Mouse (Mus musculus) CH12.LX (cell line): ENCODE data around the gene Lmnb2.
A peak's percentile ranks its signal among the peaks of the same experiment; 100 is the strongest.

Experiments used
- CTCF ChIP-seq, 2 experiments: IDR thresholded peaks in 1 of 2; conservative IDR thresholded peaks in 1 of 2; 2 replicates each; pipeline ENCODE4 v1.5.1; 2011 to 2012; ENCODE audit warnings: low read depth in 2 of 2, low read length in 2 of 2, improper control_type of control experiment in 1 of 2, inconsistent platforms in 1 of 2, mild to moderate bottlenecking in 1 of 2, moderate library complexity in 1 of 2
- ELF1 ChIP-seq: IDR thresholded peaks from 2 replicates; pipeline ENCODE4 v1.6.1; 2014; ENCODE audit warnings: low read depth, mild to moderate bottlenecking, inconsistent platforms, low read length, improper control_type of control experiment
- MAZ ChIP-seq: IDR thresholded peaks from 2 replicates; pipeline ENCODE4 v1.6.1; 2012; ENCODE audit warnings: low read depth, mild to moderate bottlenecking, inconsistent platforms, low read length, improper control_type of control experiment, moderate library complexity
- POLR2AphosphoS2 ChIP-seq: IDR thresholded peaks from 2 replicates; pipeline ENCODE4 v1.6.1; 2011; ENCODE audit warnings: low read depth, low read length, improper control_type of control experiment

- peak; percentile 77; the same call in 1 of the 2 replicates for TF ChIP-seq MAZ
- TF ChIP-seq POLR2AphosphoS2: no peak
- no peak for TF ChIP-seq CTCF (conservative IDR thresholded peaks at IDR 0.05 in 1 of 2, IDR thresholded peaks at IDR 0.05 in 1 of 2; ENCODE audit: low read depth in 2 of 2, low read length in 2 of 2)
- TF ChIP-seq ELF1: peak; percentile 81
These were observed 49.1 kb upstream of the Lmnb2 start for GRCm38 (mm10) chr10:80967101-80967656.
